Mouse (Mus musculus) kidney, adult 2 months (tissue): Measurements from ENCODE around the gene Bcl2l14.

Experiments used
- CTCF ChIP-seq: fragments of 200-500 bp; conservative IDR thresholded peaks from 2 replicates; pipeline ENCODE4 v1.5.1; 2011; ENCODE audit warnings: low read depth, mild to moderate bottlenecking, control low read depth, low read length, moderate library complexity, mixed read lengths; ENCODE audit not compliant: insufficient read depth, insufficient read length
- POLR2A ChIP-seq: fragments of 200-500 bp; IDR thresholded peaks from one replicate; pipeline ENCODE4 v1.6.1; 2011; ENCODE audit warnings: low read depth, low read length, control low read depth

DNA sequence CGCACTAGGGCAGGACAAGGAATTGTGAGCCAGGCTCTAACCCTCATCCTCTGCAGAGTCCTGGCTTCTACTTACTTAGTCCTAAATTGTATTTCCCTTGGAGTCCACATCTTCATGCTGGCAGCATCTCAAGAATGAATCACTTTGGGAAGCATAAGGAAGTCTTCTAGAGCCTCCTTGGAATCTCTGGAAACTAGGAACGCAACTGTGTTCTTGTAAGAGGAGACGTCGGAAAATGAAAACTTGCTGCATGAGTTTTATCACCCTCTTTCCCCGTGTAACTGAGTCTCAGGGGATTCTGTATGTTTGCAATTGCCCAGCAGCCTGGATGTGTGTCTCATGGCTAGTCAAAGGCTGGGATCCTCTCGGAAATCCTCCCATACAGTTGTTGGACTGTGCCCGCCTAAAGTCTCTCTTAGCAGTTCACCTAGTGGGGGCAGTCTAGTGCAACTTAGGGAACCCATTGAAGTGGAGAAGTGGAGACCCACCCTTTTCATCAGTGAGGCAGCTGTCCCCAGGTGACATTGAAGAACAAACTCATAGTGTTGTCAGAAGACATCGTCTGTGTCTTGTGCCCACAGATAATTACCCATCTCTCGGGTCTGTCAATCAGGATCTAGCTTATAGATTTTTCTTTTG, 34.2 kb downstream of the Bcl2l14 start:
- TF ChIP-seq CTCF (no peak), POLR2A (no peak)
